Mouse (Mus musculus): Measurements from ENCODE around the gene Ms4a3.

DNA sequence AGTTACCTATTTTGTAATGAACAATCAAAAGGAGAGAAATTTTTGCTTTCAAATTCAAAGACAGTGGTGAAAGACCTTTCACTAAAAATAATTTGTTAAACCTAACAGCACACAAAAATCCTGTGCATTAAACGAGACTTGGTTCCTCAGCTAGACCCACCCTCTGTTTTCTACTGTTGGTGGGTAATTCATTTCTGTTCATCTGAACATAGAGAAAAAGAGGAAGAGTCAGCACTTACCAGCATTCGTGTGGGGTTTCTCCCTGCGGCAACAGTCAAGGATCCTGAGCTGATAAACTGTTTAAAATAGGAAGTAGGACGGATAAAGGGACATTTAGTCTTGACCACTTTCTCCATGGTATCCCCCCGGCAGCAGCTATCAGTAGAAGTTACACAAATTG lies 5.1 kb downstream of the Ms4a3 start:
- TF ChIP-seq USF1 (IDR thresholded peaks at IDR 0.05; ENCODE audit: low read depth): no peak
- TF ChIP-seq E2F4 (IDR thresholded peaks at IDR 0.05; ENCODE audit: insufficient read depth): no peak
- no peak for TF ChIP-seq MAX (IDR thresholded peaks at IDR 0.05; ENCODE audit: low read depth)
- no peak for TF ChIP-seq TCF12 (IDR thresholded peaks at IDR 0.05; ENCODE audit: insufficient read depth, poor library complexity, severe bottlenecking)
- TF ChIP-seq POLR2A (IDR thresholded peaks at IDR 0.05; ENCODE audit: insufficient read length, low read depth): no peak
- no peak for TF ChIP-seq MYOD1 (IDR thresholded peaks at IDR 0.05; ENCODE audit: control insufficient read depth in 1 of 3, insufficient read length in 2 of 3, low read depth in 2 of 3)
- no peak for TF ChIP-seq POLR2AphosphoS2 (IDR thresholded peaks at IDR 0.05; ENCODE audit: insufficient read length, low read depth)
- TF ChIP-seq CEBPB (IDR thresholded peaks at IDR 0.05; ENCODE audit: insufficient read depth, poor library complexity, severe bottlenecking): no peak

All from myocyte (in vitro differentiated cells).